Mouse (Mus musculus) hindbrain, embryonic 16.5 days (tissue): ENCODE measurements at regions not wholly inside any gene's neighbourhood (a gene's known extent, or its start where the extent isn't known, plus 50 kb on each side); places are given as distances from the start of the nearest gene placed in this dataset.
A peak's percentile ranks its signal among the peaks of the same experiment; 100 is the strongest.

Experiments
- ATAC-seq: fragments of 200-750 bp; cut with Nextera tagmentation; 2 replicates; pipeline ENCODE4 v1.8.0; 2017; ENCODE audit warnings: moderate TSS enrichment, moderate library complexity
- H3K27ac ChIP-seq: fragments of 300-500 bp; sonication (generic); 2 replicates; pipeline ENCODE4 v1.5.1; 2014; ENCODE audit warnings: low read depth, mild to moderate bottlenecking, control low read depth, low read length, moderate library complexity
- H3K27me3 ChIP-seq: fragments of 300-500 bp; sonication (generic); replicated peaks from 2 replicates; pipeline ENCODE4 v1.6.1; 2014; ENCODE audit warnings: low read length; ENCODE audit not compliant: control insufficient read depth, insufficient read depth
- H3K36me3 ChIP-seq: fragments of 300-500 bp; sonication (generic); 2 replicates; pipeline ENCODE4 v1.6.1; 2014; ENCODE audit warnings: mild to moderate bottlenecking, low read length, moderate library complexity, mixed read lengths; ENCODE audit not compliant: control insufficient read depth, insufficient read depth
- H3K4me1 ChIP-seq: fragments of 300-500 bp; sonication (generic); 2 replicates; pipeline ENCODE4 v1.6.1; 2014; ENCODE audit warnings: low read depth, low read length; ENCODE audit not compliant: control insufficient read depth, insufficient read depth
- H3K4me2 ChIP-seq: fragments of 300-500 bp; sonication (generic); 2 replicates; pipeline ENCODE4 v1.6.1; 2014; ENCODE audit warnings: mild to moderate bottlenecking, low read length, control low read depth, moderate library complexity
- H3K4me3 ChIP-seq: fragments of 300-500 bp; sonication (generic); 2 replicates; pipeline ENCODE4 v1.5.1; 2014; ENCODE audit warnings: mild to moderate bottlenecking, low read length, control low read depth, moderate library complexity
- H3K9ac ChIP-seq: fragments of 300-500 bp; sonication (generic); 2 replicates; pipeline ENCODE4 v1.6.1; 2014; ENCODE audit warnings: low read depth, mild to moderate bottlenecking, control low read depth, low read length, moderate library complexity
- H3K9me3 ChIP-seq: fragments of 300-500 bp; sonication (generic); 2 replicates; pipeline ENCODE4 v1.6.1; 2014; ENCODE audit warnings: mild to moderate bottlenecking, low read length, moderate library complexity; ENCODE audit not compliant: control insufficient read depth
- WGBS: fragments of 180-500 bp; shearing (Covaris S2); extraction: QIAGEN DNeasy Blood & Tissue Kit; methylation state at CpG from one replicate; pipeline ENCODE4 v1.1.7; 2014; 5-methylcytosine and 5-hydroxymethylcytosine counted together

- no peak overlapping the region for H3K27ac ChIP-seq
- ATAC-seq, result no peak
- no peaks in the 10 kb centered on the region for H3K27me3 ChIP-seq
- H3K4me3 ChIP-seq, result no peak overlapping the region
- no peak overlapping the region for H3K9ac ChIP-seq
- no peaks in the 10 kb centered on the region for H3K4me1 ChIP-seq
- H3K9me3 ChIP-seq, result no peaks in the 10 kb centered on the region
- no peaks in the 10 kb centered on the region for H3K36me3 ChIP-seq
- H3K4me2 ChIP-seq, result no peak overlapping the region
- 68% methylated on average over 7 of the region's 7 CpGs for WGBS
Measured at GRCm38 (mm10) chr7:128834894-128835293, 90.2 kb downstream of the Sec23ip start.

- 85% methylated on average over 6 of the region's 6 CpGs for WGBS
- no peaks in the 10 kb centered on the region for H3K36me3 ChIP-seq
- H3K4me1 ChIP-seq, result no peaks in the 10 kb centered on the region
- H3K4me2 ChIP-seq, result no peak overlapping the region
- no peak overlapping the region for H3K4me3 ChIP-seq
- no peak for ATAC-seq
- H3K27me3 ChIP-seq, result no peaks in the 10 kb centered on the region
- no peak overlapping the region for H3K9ac ChIP-seq
- H3K9me3 ChIP-seq, result no peaks in the 10 kb centered on the region
- H3K27ac ChIP-seq, result no peak overlapping the region
Measured at GRCm38 (mm10) chr7:128836435-128836834, 91.7 kb downstream of the Sec23ip start.

GRCm38 (mm10) chr7:128842561-128842960, 97.8 kb downstream of the Sec23ip start:
- no peak overlapping the region for H3K4me3 ChIP-seq
- H3K4me2 ChIP-seq, result no peak overlapping the region
- no peak overlapping the region for H3K27ac ChIP-seq
- no peak for ATAC-seq
- no peaks in the 10 kb centered on the region for H3K4me1 ChIP-seq
- H3K9ac ChIP-seq, result no peak overlapping the region
- 96% methylated on average over 10 of the region's 10 CpGs for WGBS
- no peaks in the 10 kb centered on the region for H3K27me3 ChIP-seq
- H3K9me3 ChIP-seq, result no peaks in the 10 kb centered on the region
- H3K36me3 ChIP-seq, result no peaks in the 10 kb centered on the region

- WGBS, result 80% methylated on average over 9 of the region's 9 CpGs
- ATAC-seq, result no peak
Measured at GRCm38 (mm10) chr7:128843576-128843975, 98.8 kb downstream of the Sec23ip start.

GRCm38 (mm10) chr7:128849261-128849660, 104.5 kb downstream of the Sec23ip start:
- H3K9me3 ChIP-seq, result no peaks in the 10 kb centered on the region
- H3K4me2 ChIP-seq, result no peak overlapping the region
- no peak overlapping the region for H3K4me3 ChIP-seq
- H3K36me3 ChIP-seq, result no peaks in the 10 kb centered on the region
- H3K27ac ChIP-seq, result no peak overlapping the region
- H3K27me3 ChIP-seq, result no peaks in the 10 kb centered on the region
- H3K9ac ChIP-seq, result no peak overlapping the region
- no peaks in the 10 kb centered on the region; the same call in 1 of the 2 replicates for H3K4me1 ChIP-seq
- ATAC-seq, result no peak
- 13% methylated on average over 3 of the region's 3 CpGs for WGBS

More at GRCm38 (mm10) chr7:128843576-128843975, 98.8 kb downstream of the Sec23ip start:
- H3K9me3 ChIP-seq, result no peaks in the 10 kb centered on the region
- H3K4me3 ChIP-seq, result no peak overlapping the region
- no peaks in the 10 kb centered on the region for H3K36me3 ChIP-seq
- no peak overlapping the region for H3K4me2 ChIP-seq
- no peaks in the 10 kb centered on the region for H3K27me3 ChIP-seq
- no peaks in the 10 kb centered on the region for H3K4me1 ChIP-seq
- no peak overlapping the region for H3K27ac ChIP-seq
- no peak overlapping the region for H3K9ac ChIP-seq

- H3K9ac ChIP-seq, result no peak overlapping the region
- H3K27ac ChIP-seq, result no peak overlapping the region
- H3K36me3 ChIP-seq, result no peaks in the 10 kb centered on the region
- 65% methylated on average over 4 of the region's 4 CpGs for WGBS
- ATAC-seq, result peak; percentile 40; the same call in 1 of the 2 replicates
- H3K4me3 ChIP-seq, result no peak overlapping the region
- no peaks in the 10 kb centered on the region; the same call in none of the 2 replicates for H3K4me1 ChIP-seq
- no peaks in the 10 kb centered on the region for H3K27me3 ChIP-seq
- no peaks in the 10 kb centered on the region for H3K9me3 ChIP-seq
- H3K4me2 ChIP-seq, result no peak overlapping the region
Measured at GRCm38 (mm10) chr7:128854193-128854592, 109.5 kb downstream of the Sec23ip start.

GRCm38 (mm10) chr7:128854690-128855343, 110.1 kb downstream of the Sec23ip start:
- Histone ChIP-seq H3K4me3 (no peak overlapping the region), H3K4me2 (peak overlapping the region; percentile 3; the same call in 1 of the 2 replicates), H3K9ac (no peak overlapping the region), H3K27ac (no peak overlapping the region), H3K36me3 (no peaks in the 10 kb centered on the region), H3K27me3 (no peaks in the 10 kb centered on the region), H3K4me1 (no peaks in the 10 kb centered on the region; the same call in none of the 2 replicates), H3K9me3 (no peaks in the 10 kb centered on the region)
- WGBS, result 53% methylated on average over 18 of the region's 18 CpGs
- 0 out of 2 replicates have a peak, but pooled peaks have one; percentile 11 for ATAC-seq

GRCm38 (mm10) chr7:128860141-128860540, 115.4 kb downstream of the Sec23ip start:
- ATAC-seq, result peak; percentile 42; the same call in 1 of the 2 replicates
- Histone ChIP-seq H3K27ac (no peak overlapping the region), H3K27me3 (no peaks in the 10 kb centered on the region), H3K9ac (no peak overlapping the region), H3K4me3 (no peak overlapping the region), H3K4me1 (no peaks in the 10 kb centered on the region), H3K36me3 (no peaks in the 10 kb centered on the region), H3K9me3 (no peaks in the 10 kb centered on the region), H3K4me2 (no peak overlapping the region)
- 3% methylated on average over 3 of the region's 3 CpGs for WGBS

GRCm38 (mm10) chr7:128860709-128861108, 116.0 kb downstream of the Sec23ip start:
- 0 out of 2 replicates have a peak, but pooled peaks have one; percentile 40 for ATAC-seq
- WGBS, result 46% methylated on average over 4 of the region's 4 CpGs

More at GRCm38 (mm10) chr7:128860709-128861108, 116.0 kb downstream of the Sec23ip start:
- Histone ChIP-seq H3K36me3 (no peaks in the 10 kb centered on the region), H3K27me3 (no peaks in the 10 kb centered on the region), H3K27ac (no peak overlapping the region), H3K4me2 (no peak overlapping the region), H3K4me3 (no peak overlapping the region), H3K9me3 (no peaks in the 10 kb centered on the region), H3K4me1 (no peaks in the 10 kb centered on the region), H3K9ac (no peak overlapping the region)
